Mouse (Mus musculus): Measurements from ENCODE around the gene Rimkla. TPM values are rescaled to one million over a fixed set of nuclear protein-coding genes. Genes with fewer than 3 reads are reported as not detected.

Gene Rimkla
- polyA plus RNA-seq, 1 experiment from 2014 or later: 27.6 TPM

GRCm38 (mm10) chr4:119463756-119464419 lies 28.5 kb downstream of the Rimkla start:
- 69% methylated on average over 13 of the region's 13 CpGs for WGBS
- H3K27ac ChIP-seq: peak overlapping the region; percentile 75
- H3K4me2 ChIP-seq: no peak overlapping the region
- peaks cover 35% of the 10 kb centered on the region for H3K4me1 ChIP-seq
- no peak overlapping the region for H3K4me3 ChIP-seq
- ATAC-seq (replicated peaks): peak; percentile 2; the same call in 1 of the 2 replicates
- 0 out of 2 replicates have a peak, but pooled peaks cover 6% of the 10 kb centered on the region for H3K36me3 ChIP-seq (replicated peaks)
- H3K27me3 ChIP-seq (replicated peaks): no peaks in the 10 kb centered on the region
- no peaks in the 10 kb centered on the region for H3K9me3 ChIP-seq
- no peak overlapping the region for H3K9ac ChIP-seq

GRCm38 (mm10) chr4:119462858-119463755 lies 29.3 kb downstream of the Rimkla start:
- Histone ChIP-seq H3K4me1 (peaks cover 35% of the 10 kb centered on the region), H3K36me3 (replicated peaks) (0 out of 2 replicates have a peak, but pooled peaks cover 6% of the 10 kb centered on the region), H3K27me3 (replicated peaks) (no peaks in the 10 kb centered on the region), H3K9ac (no peak overlapping the region), H3K9me3 (no peaks in the 10 kb centered on the region), H3K27ac (peak overlapping the region; percentile 75), H3K4me2 (no peak overlapping the region; the same call in 1 of the 2 replicates), H3K4me3 (no peak overlapping the region)
- WGBS: 38% methylated on average over 11 of the region's 11 CpGs
- ATAC-seq (replicated peaks): peak; percentile 73

GRCm38 (mm10) chr4:119462457-119462856 lies 30.0 kb downstream of the Rimkla start:
- Histone ChIP-seq H3K36me3 (replicated peaks) (0 out of 2 replicates have a peak, but pooled peaks cover 6% of the 10 kb centered on the region), H3K4me3 (no peak overlapping the region), H3K27me3 (replicated peaks) (no peaks in the 10 kb centered on the region), H3K4me1 (peaks cover 35% of the 10 kb centered on the region), H3K9ac (no peak overlapping the region), H3K9me3 (no peaks in the 10 kb centered on the region), H3K4me2 (no peak overlapping the region; the same call in 1 of the 2 replicates), H3K27ac (peak overlapping the region; percentile 75)
- WGBS: 87% methylated on average over 3 of the region's 3 CpGs
- ATAC-seq (replicated peaks): no peak

GRCm38 (mm10) chr4:119460728-119461141 lies 31.7 kb downstream of the Rimkla start:
- Histone ChIP-seq H3K4me2 (no peak overlapping the region), H3K36me3 (replicated peaks) (no peaks in the 10 kb centered on the region), H3K4me1 (peaks cover 35% of the 10 kb centered on the region), H3K27me3 (replicated peaks) (no peaks in the 10 kb centered on the region), H3K4me3 (no peak overlapping the region), H3K9ac (no peak overlapping the region), H3K27ac (peak overlapping the region; percentile 83), H3K9me3 (no peaks in the 10 kb centered on the region)
- WGBS: 14% methylated on average over 8 of the region's 8 CpGs
- peak; percentile 70 for ATAC-seq (replicated peaks)

- no peak for ATAC-seq (replicated peaks)
- Histone ChIP-seq H3K27ac (peak overlapping the region; percentile 83), H3K4me2 (no peak overlapping the region), H3K9me3 (no peaks in the 10 kb centered on the region), H3K4me1 (peaks cover 35% of the 10 kb centered on the region), H3K27me3 (replicated peaks) (no peaks in the 10 kb centered on the region), H3K4me3 (no peak overlapping the region), H3K36me3 (replicated peaks) (no peaks in the 10 kb centered on the region), H3K9ac (no peak overlapping the region)
- WGBS: 58% methylated on average over 5 of the region's 5 CpGs
These were observed 32.1 kb downstream of the Rimkla start for GRCm38 (mm10) chr4:119460296-119460695.

- WGBS: 9% methylated on average over 6 of the region's 6 CpGs
- Histone ChIP-seq H3K27me3 (replicated peaks) (no peaks in the 10 kb centered on the region), H3K36me3 (replicated peaks) (no peaks in the 10 kb centered on the region), H3K4me1 (peaks cover 12% of the 10 kb centered on the region), H3K4me2 (no peak overlapping the region), H3K4me3 (no peak overlapping the region), H3K9me3 (no peaks in the 10 kb centered on the region), H3K27ac (peak overlapping the region; percentile 61), H3K9ac (no peak overlapping the region)
- peak; percentile 70 for ATAC-seq (replicated peaks)
These were observed 38.9 kb downstream of the Rimkla start for GRCm38 (mm10) chr4:119453533-119453932.

GRCm38 (mm10) chr4:119453128-119453527 lies 39.3 kb downstream of the Rimkla start:
- H3K4me1 ChIP-seq: peaks cover 12% of the 10 kb centered on the region
- peak; percentile 41 for ATAC-seq (replicated peaks)
- H3K9ac ChIP-seq: no peak overlapping the region
- peak overlapping the region; percentile 61 for H3K27ac ChIP-seq
- no peaks in the 10 kb centered on the region for H3K27me3 ChIP-seq (replicated peaks)
- no peaks in the 10 kb centered on the region for H3K9me3 ChIP-seq
- no peak overlapping the region for H3K4me3 ChIP-seq
- WGBS: 56% methylated on average over 5 of the region's 5 CpGs
- no peak overlapping the region for H3K4me2 ChIP-seq
- H3K36me3 ChIP-seq (replicated peaks): no peaks in the 10 kb centered on the region

- Histone ChIP-seq H3K4me2 (no peak overlapping the region), H3K27ac (no peak overlapping the region), H3K4me1 (peaks cover 12% of the 10 kb centered on the region), H3K27me3 (replicated peaks) (no peaks in the 10 kb centered on the region), H3K9me3 (no peaks in the 10 kb centered on the region), H3K9ac (no peak overlapping the region), H3K36me3 (replicated peaks) (no peaks in the 10 kb centered on the region), H3K4me3 (no peak overlapping the region)
- 80% methylated on average over 7 of the region's 7 CpGs for WGBS
- ATAC-seq (replicated peaks): no peak
These were observed 42.0 kb downstream of the Rimkla start for GRCm38 (mm10) chr4:119450436-119450835.

GRCm38 (mm10) chr4:119447786-119448185 lies 44.6 kb downstream of the Rimkla start:
- Histone ChIP-seq H3K4me3 (no peak overlapping the region), H3K4me2 (no peak overlapping the region), H3K27me3 (replicated peaks) (no peaks in the 10 kb centered on the region), H3K9ac (no peak overlapping the region), H3K4me1 (peaks cover 2% of the 10 kb centered on the region; the same call in 1 of the 2 replicates), H3K9me3 (no peaks in the 10 kb centered on the region), H3K27ac (no peak overlapping the region), H3K36me3 (replicated peaks) (no peaks in the 10 kb centered on the region)
- ATAC-seq (replicated peaks): no peak
- 74% methylated on average over 3 of the region's 3 CpGs for WGBS

- no peak for ATAC-seq (replicated peaks)
- Histone ChIP-seq H3K9ac (no peak overlapping the region), H3K4me3 (no peak overlapping the region), H3K4me2 (no peak overlapping the region), H3K9me3 (no peaks in the 10 kb centered on the region), H3K27me3 (replicated peaks) (no peaks in the 10 kb centered on the region), H3K4me1 (no peaks in the 10 kb centered on the region), H3K27ac (no peak overlapping the region), H3K36me3 (replicated peaks) (no peaks in the 10 kb centered on the region)
- WGBS: 90% methylated on average over 6 of the region's 6 CpGs
These were observed 45.2 kb downstream of the Rimkla start for GRCm38 (mm10) chr4:119447261-119447660.

GRCm38 (mm10) chr4:119442539-119442938 lies 49.9 kb downstream of the Rimkla start:
- Histone ChIP-seq H3K4me1 (no peaks in the 10 kb centered on the region), H3K9me3 (0 out of 2 replicates have a peak, but pooled peaks cover 2% of the 10 kb centered on the region), H3K9ac (no peak overlapping the region), H3K4me2 (no peak overlapping the region), H3K27ac (no peak overlapping the region), H3K4me3 (no peak overlapping the region), H3K27me3 (replicated peaks) (no peaks in the 10 kb centered on the region), H3K36me3 (replicated peaks) (no peaks in the 10 kb centered on the region)
- no peak for ATAC-seq (replicated peaks)
- WGBS: 43% methylated on average over 6 of the region's 6 CpGs

- WGBS: 90% methylated on average over 4 of the region's 4 CpGs
- no peak for ATAC-seq (replicated peaks)
These were observed 50.6 kb downstream of the Rimkla start for GRCm38 (mm10) chr4:119441836-119442235.

More at GRCm38 (mm10) chr4:119441836-119442235, 50.6 kb downstream of the Rimkla start:
- Histone ChIP-seq H3K4me3 (no peak overlapping the region), H3K36me3 (replicated peaks) (no peaks in the 10 kb centered on the region), H3K27ac (no peak overlapping the region), H3K27me3 (replicated peaks) (no peaks in the 10 kb centered on the region), H3K4me2 (no peak overlapping the region), H3K9ac (no peak overlapping the region), H3K4me1 (no peaks in the 10 kb centered on the region), H3K9me3 (0 out of 2 replicates have a peak, but pooled peaks cover 2% of the 10 kb centered on the region)
